Mouse (Mus musculus) thymus, adult 2 months (tissue): ENCODE results near the gene Tapt1.

Experiments
- CTCF ChIP-seq: fragments of 200-500 bp; IDR thresholded peaks from 2 replicates; pipeline ENCODE4 v1.5.1; 2012; ENCODE audit warnings: mild to moderate bottlenecking, control low read depth, low read length, moderate library complexity, borderline replicate concordance; ENCODE audit not compliant: control insufficient read depth, poor library complexity, insufficient read depth; ENCODE audit errors: extremely low read depth
- POLR2A ChIP-seq: fragments of 200-500 bp; IDR thresholded peaks from 2 replicates; pipeline ENCODE4 v1.6.1; 2012; ENCODE audit warnings: mild to moderate bottlenecking, low read length, control low read depth, moderate library complexity; ENCODE audit not compliant: control insufficient read depth, poor library complexity, insufficient read depth; ENCODE audit errors: extremely low read depth

- TF ChIP-seq CTCF = no peak
- no peak for TF ChIP-seq POLR2A
These were observed 82.8 kb downstream of the Tapt1 start for GRCm38 (mm10) chr5:44143467-44144235.
